Mouse (Mus musculus): ENCODE data around the gene Dpp6. TPM values are rescaled to one million over a fixed set of nuclear protein-coding genes. Genes with fewer than 3 reads are reported as not detected.

Dpp6 gene
- polyA plus RNA-seq, 1 experiment from 2014 or later = 1.3 TPM

GRCm38 (mm10) chr5:26875449-26875848, 58.4 kb downstream of the Dpp6 start:
- ATAC-seq (replicated peaks; ENCODE audit: low FRiP score, low read depth) = no peak
- TF ChIP-seq CTCF (IDR thresholded peaks at IDR 0.05; ENCODE audit: low read depth) = peak; percentile 59

GRCm38 (mm10) chr5:26887496-26887895, 70.5 kb downstream of the Dpp6 start:
- no peak overlapping the region for H3K4me2 ChIP-seq (ENCODE audit: low read length)
- H3K9ac ChIP-seq (ENCODE audit: low read depth, low read length) = no peak overlapping the region
- H3K27me3 ChIP-seq (ENCODE audit: insufficient read depth, low read length) = no peaks in the 10 kb centered on the region
- DNase-seq (ENCODE audit: low spot score) = no peak
- whole genome bisulfite sequencing = 86% methylated on average over 1 of the region's 1 CpGs
- no peak for ATAC-seq (replicated peaks; ENCODE audit: low FRiP score, low read depth)
- no peak overlapping the region for H3K4me3 ChIP-seq (replicated peaks; ENCODE audit: low read depth, low read length)
- no peaks in the 10 kb centered on the region for H3K4me1 ChIP-seq (replicated peaks; ENCODE audit: insufficient read depth, low read length)
- no peak overlapping the region for H3K27ac ChIP-seq
- H3K36me3 ChIP-seq (ENCODE audit: insufficient read depth, low read length) = no peaks in the 10 kb centered on the region
- TF ChIP-seq CTCF (IDR thresholded peaks at IDR 0.05; ENCODE audit: low read depth) = no peak
- H3K9me3 ChIP-seq (replicated peaks; ENCODE audit: low read length) = no peaks in the 10 kb centered on the region

More at GRCm38 (mm10) chr5:26875449-26875848, 58.4 kb downstream of the Dpp6 start:
- Histone ChIP-seq H3K4me1 (replicated peaks; ENCODE audit: insufficient read depth, low read length) (no peaks in the 10 kb centered on the region), H3K9me3 (replicated peaks; ENCODE audit: low read length) (no peaks in the 10 kb centered on the region), H3K27ac (no peak overlapping the region), H3K27me3 (ENCODE audit: insufficient read depth, low read length) (no peaks in the 10 kb centered on the region), H3K9ac (ENCODE audit: low read depth, low read length) (no peak overlapping the region), H3K4me3 (replicated peaks; ENCODE audit: low read depth, low read length) (no peak overlapping the region), H3K36me3 (ENCODE audit: insufficient read depth, low read length) (no peaks in the 10 kb centered on the region), H3K4me2 (ENCODE audit: low read length) (no peak overlapping the region)
- DNase-seq (ENCODE audit: low spot score) = peak; percentile 19

GRCm38 (mm10) chr5:26888080-26888479, 71.1 kb downstream of the Dpp6 start:
- Histone ChIP-seq H3K4me3 (replicated peaks; ENCODE audit: low read depth, low read length) (no peak overlapping the region), H3K27me3 (ENCODE audit: insufficient read depth, low read length) (no peaks in the 10 kb centered on the region), H3K36me3 (ENCODE audit: insufficient read depth, low read length) (no peaks in the 10 kb centered on the region), H3K9ac (ENCODE audit: low read depth, low read length) (no peak overlapping the region), H3K4me2 (ENCODE audit: low read length) (no peak overlapping the region), H3K27ac (no peak overlapping the region), H3K4me1 (replicated peaks; ENCODE audit: insufficient read depth, low read length) (no peaks in the 10 kb centered on the region), H3K9me3 (replicated peaks; ENCODE audit: low read length) (no peaks in the 10 kb centered on the region)
- TF ChIP-seq CTCF (IDR thresholded peaks at IDR 0.05; ENCODE audit: low read depth) = no peak
- DNase-seq (ENCODE audit: low spot score) (no peak), ATAC-seq (replicated peaks; ENCODE audit: low FRiP score, low read depth) (no peak)
- WGBS = 85% methylated on average over 4 of the region's 4 CpGs

- Histone ChIP-seq H3K4me3 (replicated peaks; ENCODE audit: low read depth, low read length) (no peak overlapping the region), H3K9ac (ENCODE audit: low read depth, low read length) (no peak overlapping the region), H3K27me3 (ENCODE audit: insufficient read depth, low read length) (no peaks in the 10 kb centered on the region), H3K4me1 (replicated peaks; ENCODE audit: insufficient read depth, low read length) (no peaks in the 10 kb centered on the region), H3K27ac (no peak overlapping the region), H3K9me3 (replicated peaks; ENCODE audit: low read length) (no peaks in the 10 kb centered on the region), H3K36me3 (ENCODE audit: insufficient read depth, low read length) (no peaks in the 10 kb centered on the region), H3K4me2 (ENCODE audit: low read length) (no peak overlapping the region)
- no peak for TF ChIP-seq CTCF (IDR thresholded peaks at IDR 0.05; ENCODE audit: low read depth)
- DNase-seq (ENCODE audit: low spot score) = peak; percentile 43
- WGBS = 19% methylated on average over 3 of the region's 3 CpGs
- ATAC-seq (replicated peaks; ENCODE audit: low FRiP score, low read depth) = no peak
These were observed 77.3 kb downstream of the Dpp6 start for GRCm38 (mm10) chr5:26894346-26894745.

GRCm38 (mm10) chr5:26903786-26904185, 86.8 kb downstream of the Dpp6 start:
- Histone ChIP-seq H3K27me3 (ENCODE audit: insufficient read depth, low read length) (no peaks in the 10 kb centered on the region), H3K36me3 (ENCODE audit: insufficient read depth, low read length) (no peaks in the 10 kb centered on the region), H3K27ac (no peak overlapping the region), H3K9me3 (replicated peaks; ENCODE audit: low read length) (no peaks in the 10 kb centered on the region), H3K9ac (ENCODE audit: low read depth, low read length) (no peak overlapping the region), H3K4me3 (replicated peaks; ENCODE audit: low read depth, low read length) (no peak overlapping the region), H3K4me1 (replicated peaks; ENCODE audit: insufficient read depth, low read length) (no peaks in the 10 kb centered on the region), H3K4me2 (ENCODE audit: low read length) (peak overlapping the region; percentile 59; the same call in 1 of the 2 replicates)
- ATAC-seq (replicated peaks; ENCODE audit: low FRiP score, low read depth) (peak; percentile 26; the same call in 1 of the 2 replicates), DNase-seq (ENCODE audit: low spot score) (peak; percentile 14)
- WGBS = 7% methylated on average over 9 of the region's 9 CpGs
- peak; percentile 46; the same call in 1 of the 2 replicates for TF ChIP-seq CTCF (IDR thresholded peaks at IDR 0.05; ENCODE audit: low read depth)

- TF ChIP-seq CTCF (IDR thresholded peaks at IDR 0.05; ENCODE audit: low read depth) = no peak
These were observed 87.5 kb downstream of the Dpp6 start for GRCm38 (mm10) chr5:26904324-26905041.

More at GRCm38 (mm10) chr5:26904324-26905041, 87.5 kb downstream of the Dpp6 start:
- Histone ChIP-seq H3K27me3 (ENCODE audit: insufficient read depth, low read length) (no peaks in the 10 kb centered on the region), H3K36me3 (ENCODE audit: insufficient read depth, low read length) (no peaks in the 10 kb centered on the region), H3K4me1 (replicated peaks; ENCODE audit: insufficient read depth, low read length) (no peaks in the 10 kb centered on the region), H3K9ac (ENCODE audit: low read depth, low read length) (no peak overlapping the region), H3K4me3 (replicated peaks; ENCODE audit: low read depth, low read length) (peak overlapping the region; percentile 18), H3K9me3 (replicated peaks; ENCODE audit: low read length) (no peaks in the 10 kb centered on the region), H3K27ac (no peak overlapping the region), H3K4me2 (ENCODE audit: low read length) (peak overlapping the region; percentile 59)
- WGBS = under 1% methylated on average over 32 of the region's 32 CpGs
- peak; percentile 84 for DNase-seq (ENCODE audit: low spot score)
- ATAC-seq (replicated peaks; ENCODE audit: low FRiP score, low read depth) = peak; percentile 89

Measured in kidney, postnatal 0 days (tissue).